Mouse (Mus musculus): Measurements from ENCODE around the gene Msi2. TPM values are rescaled to one million over a fixed set of nuclear protein-coding genes. Genes with fewer than 3 reads are reported as not detected.

Gene Msi2
- polyA plus RNA-seq, 1 experiment from 2014 or later: 33.1 TPM

DNA sequence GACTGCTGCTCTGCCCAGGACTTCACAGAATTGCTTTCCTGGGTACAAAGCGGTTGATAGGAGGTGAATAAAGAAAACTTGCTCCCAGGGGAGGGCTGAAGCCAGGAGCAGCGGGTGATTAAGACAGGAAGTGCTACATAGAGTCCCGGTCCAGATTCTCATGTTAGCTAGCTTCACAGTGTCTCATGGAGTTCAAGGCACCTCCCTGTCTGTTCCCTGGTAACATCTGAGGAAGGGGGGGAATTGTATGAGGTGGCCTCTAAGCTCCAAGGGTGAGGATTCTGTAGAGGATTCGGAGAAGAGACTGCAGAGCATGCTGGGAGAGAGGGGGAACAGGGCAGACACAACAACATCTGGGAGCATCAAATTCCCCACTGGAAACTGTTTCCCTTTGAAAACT is 233.2 kb downstream of the Msi2 start:
- DNase-seq (no peak), ATAC-seq (ENCODE audit: low FRiP score, low TSS enrichment) (no peak)
- Histone ChIP-seq H3K27me3 (ENCODE audit: control insufficient read depth, insufficient read depth, low read length) (no peaks in the 10 kb centered on the region), H3K36me3 (ENCODE audit: control insufficient read depth, insufficient read depth, low read length) (no peaks in the 10 kb centered on the region), H3K4me1 (ENCODE audit: control insufficient read depth, insufficient read depth, low read length) (peaks cover 78% of the 10 kb centered on the region), H3K27ac (replicated peaks; ENCODE audit: low read depth, low read length) (peak overlapping the region; percentile 64), H3K4me2 (ENCODE audit: low read length) (0 out of 2 replicates have a peak overlapping the region, but pooled peaks have one; percentile 4), H3K9ac (replicated peaks; ENCODE audit: low read length) (no peak overlapping the region), H3K4me3 (replicated peaks; ENCODE audit: low read depth, low read length) (no peak overlapping the region), H3K9me3 (ENCODE audit: control insufficient read depth, low read length) (no peaks in the 10 kb centered on the region)
- 15% methylated on average over 4 of the region's 4 CpGs for WGBS

DNA sequence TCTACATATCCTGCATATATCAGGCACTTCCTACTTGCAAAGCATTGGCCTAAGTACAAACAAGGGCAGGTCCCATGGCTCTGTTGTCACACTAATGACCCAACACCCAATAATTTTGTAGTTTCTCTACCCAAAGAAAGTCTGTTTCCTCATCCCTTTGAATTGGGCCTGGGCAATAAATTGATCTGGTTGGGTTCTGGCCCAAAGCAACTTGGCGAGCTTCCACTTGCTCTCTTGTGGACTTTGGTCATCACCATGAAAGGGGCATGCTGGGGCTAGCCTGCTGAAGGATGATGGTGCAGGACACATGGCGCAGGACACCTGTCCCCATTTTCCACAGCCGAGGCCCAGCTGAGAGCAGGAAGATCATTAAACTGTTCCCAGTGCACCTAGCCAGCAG is 234.3 kb downstream of the Msi2 start:
- 91% methylated on average over 3 of the region's 3 CpGs for WGBS
- H3K9me3 ChIP-seq (ENCODE audit: control insufficient read depth, low read length): no peaks in the 10 kb centered on the region
- no peak for ATAC-seq (ENCODE audit: low FRiP score, low TSS enrichment)

DNA sequence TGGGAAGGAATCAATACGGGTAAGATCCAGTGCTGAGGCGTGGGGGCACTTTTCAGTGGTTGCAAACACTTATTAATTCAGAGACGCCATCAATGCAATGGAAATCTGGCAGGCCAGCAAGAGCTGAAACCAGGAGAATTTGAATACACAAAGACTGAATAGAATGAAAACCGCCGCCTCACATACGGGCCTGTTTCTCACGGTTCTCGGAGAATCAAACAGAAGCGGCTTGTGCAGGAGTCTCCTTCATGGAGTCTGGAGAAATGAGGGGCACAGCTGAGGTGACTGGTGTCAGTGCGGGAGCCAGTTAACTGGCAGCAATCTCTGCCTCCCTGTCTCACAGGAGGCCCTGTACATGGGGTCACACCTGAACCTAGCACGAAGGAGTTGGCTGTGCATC is 235.7 kb downstream of the Msi2 start:
- no peak overlapping the region; the same call in 1 of the 2 replicates for H3K9ac ChIP-seq (replicated peaks; ENCODE audit: low read length)
- no peak overlapping the region for H3K4me3 ChIP-seq (replicated peaks; ENCODE audit: low read depth, low read length)
- no peaks in the 10 kb centered on the region for H3K27me3 ChIP-seq (ENCODE audit: control insufficient read depth, insufficient read depth, low read length)
- H3K36me3 ChIP-seq (ENCODE audit: control insufficient read depth, insufficient read depth, low read length): no peaks in the 10 kb centered on the region
- WGBS: 5% methylated on average over 11 of the region's 11 CpGs
- H3K4me1 ChIP-seq (ENCODE audit: control insufficient read depth, insufficient read depth, low read length): peaks cover 74% of the 10 kb centered on the region
- no peak; the same call in 1 of the 2 replicates for ATAC-seq (ENCODE audit: low FRiP score, low TSS enrichment)
- no peaks in the 10 kb centered on the region for H3K9me3 ChIP-seq (ENCODE audit: control insufficient read depth, low read length)
- H3K4me2 ChIP-seq (ENCODE audit: low read length): peak overlapping the region; percentile 12; the same call in 1 of the 2 replicates
- DNase-seq: peak; percentile 80
- H3K27ac ChIP-seq (replicated peaks; ENCODE audit: low read depth, low read length): peak overlapping the region; percentile 91

More for the DNA sequence above, 234.3 kb downstream of the Msi2 start:
- DNase-seq: no peak
- H3K4me2 ChIP-seq (ENCODE audit: low read length): no peak overlapping the region
- H3K27ac ChIP-seq (replicated peaks; ENCODE audit: low read depth, low read length): peak overlapping the region; percentile 64
- H3K4me3 ChIP-seq (replicated peaks; ENCODE audit: low read depth, low read length): no peak overlapping the region
- no peaks in the 10 kb centered on the region for H3K27me3 ChIP-seq (ENCODE audit: control insufficient read depth, insufficient read depth, low read length)
- H3K9ac ChIP-seq (replicated peaks; ENCODE audit: low read length): no peak overlapping the region
- H3K4me1 ChIP-seq (ENCODE audit: control insufficient read depth, insufficient read depth, low read length): peaks cover 78% of the 10 kb centered on the region
- no peaks in the 10 kb centered on the region for H3K36me3 ChIP-seq (ENCODE audit: control insufficient read depth, insufficient read depth, low read length)

DNA sequence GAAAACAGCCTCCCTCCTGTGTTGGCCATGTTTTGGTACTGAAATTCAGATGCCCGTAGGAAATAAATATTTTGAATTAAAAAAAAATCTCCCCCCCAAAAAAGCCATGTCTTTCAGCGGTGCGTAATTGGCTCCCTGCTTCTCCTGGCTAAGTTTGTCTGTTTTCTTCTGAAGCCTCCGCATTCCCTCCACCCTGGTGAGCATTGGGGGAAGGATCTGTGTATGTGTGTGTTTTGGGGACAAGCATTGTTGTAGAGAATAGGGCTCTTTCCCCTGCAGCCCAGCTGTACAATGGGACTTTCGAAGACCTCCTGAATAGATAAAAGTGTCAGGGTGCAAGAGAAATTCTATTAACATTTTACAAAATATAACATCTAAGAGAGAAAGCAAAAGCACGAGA is 236.1 kb downstream of the Msi2 start:
- no peak overlapping the region; the same call in 1 of the 2 replicates for H3K9ac ChIP-seq (replicated peaks; ENCODE audit: low read length)
- peak overlapping the region; percentile 91 for H3K27ac ChIP-seq (replicated peaks; ENCODE audit: low read depth, low read length)
- H3K36me3 ChIP-seq (ENCODE audit: control insufficient read depth, insufficient read depth, low read length): no peaks in the 10 kb centered on the region
- ATAC-seq (ENCODE audit: low FRiP score, low TSS enrichment) (peak; percentile 53; the same call in 1 of the 2 replicates), DNase-seq (peak; percentile 61)
- no peaks in the 10 kb centered on the region for H3K9me3 ChIP-seq (ENCODE audit: control insufficient read depth, low read length)
- H3K27me3 ChIP-seq (ENCODE audit: control insufficient read depth, insufficient read depth, low read length): no peaks in the 10 kb centered on the region
- H3K4me3 ChIP-seq (replicated peaks; ENCODE audit: low read depth, low read length): no peak overlapping the region
- WGBS: 4% methylated on average over 6 of the region's 6 CpGs
- H3K4me1 ChIP-seq (ENCODE audit: control insufficient read depth, insufficient read depth, low read length): peaks cover 74% of the 10 kb centered on the region
- H3K4me2 ChIP-seq (ENCODE audit: low read length): peak overlapping the region; percentile 12; the same call in 1 of the 2 replicates

DNA sequence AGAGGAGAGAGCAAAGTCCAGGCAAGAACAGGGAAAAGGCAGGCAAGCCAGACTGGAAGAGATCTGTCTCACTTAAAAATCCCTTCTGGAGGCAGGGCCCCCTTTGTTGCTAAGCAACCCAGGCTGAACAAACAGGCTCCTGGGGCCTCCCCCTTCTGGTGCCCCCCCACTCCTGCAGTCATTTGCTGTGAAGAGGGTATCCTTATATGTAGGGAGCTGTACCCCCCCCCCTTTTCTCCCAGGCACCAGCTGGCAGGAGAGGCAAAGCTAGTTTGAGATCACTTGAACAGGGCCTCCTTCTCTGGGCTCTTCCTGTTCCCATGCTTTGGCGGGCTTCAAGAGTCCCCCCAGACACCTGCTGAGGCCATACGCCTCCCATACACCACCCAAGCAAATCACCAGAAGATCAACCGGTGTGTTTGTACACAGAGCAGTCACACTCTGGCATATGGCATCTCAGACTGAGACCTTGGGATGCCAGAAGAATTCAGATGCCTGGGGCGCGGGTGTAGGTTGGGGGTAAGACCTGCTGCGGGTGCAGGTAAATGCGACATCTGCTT is 236.6 kb downstream of the Msi2 start:
- peak overlapping the region; percentile 91 for H3K27ac ChIP-seq (replicated peaks; ENCODE audit: low read depth, low read length)
- no peaks in the 10 kb centered on the region for H3K36me3 ChIP-seq (ENCODE audit: control insufficient read depth, insufficient read depth, low read length)
- no peaks in the 10 kb centered on the region for H3K9me3 ChIP-seq (ENCODE audit: control insufficient read depth, low read length)
- no peak overlapping the region for H3K4me3 ChIP-seq (replicated peaks; ENCODE audit: low read depth, low read length)
- peak; percentile 88 for ATAC-seq (ENCODE audit: low FRiP score, low TSS enrichment)
- H3K4me2 ChIP-seq (ENCODE audit: low read length): peak overlapping the region; percentile 12
- WGBS: 11% methylated on average over 7 of the region's 7 CpGs
- no peak overlapping the region; the same call in 1 of the 2 replicates for H3K9ac ChIP-seq (replicated peaks; ENCODE audit: low read length)
- H3K27me3 ChIP-seq (ENCODE audit: control insufficient read depth, insufficient read depth, low read length): no peaks in the 10 kb centered on the region
- DNase-seq: peak; percentile 87
- peaks cover 74% of the 10 kb centered on the region for H3K4me1 ChIP-seq (ENCODE audit: control insufficient read depth, insufficient read depth, low read length)

DNA sequence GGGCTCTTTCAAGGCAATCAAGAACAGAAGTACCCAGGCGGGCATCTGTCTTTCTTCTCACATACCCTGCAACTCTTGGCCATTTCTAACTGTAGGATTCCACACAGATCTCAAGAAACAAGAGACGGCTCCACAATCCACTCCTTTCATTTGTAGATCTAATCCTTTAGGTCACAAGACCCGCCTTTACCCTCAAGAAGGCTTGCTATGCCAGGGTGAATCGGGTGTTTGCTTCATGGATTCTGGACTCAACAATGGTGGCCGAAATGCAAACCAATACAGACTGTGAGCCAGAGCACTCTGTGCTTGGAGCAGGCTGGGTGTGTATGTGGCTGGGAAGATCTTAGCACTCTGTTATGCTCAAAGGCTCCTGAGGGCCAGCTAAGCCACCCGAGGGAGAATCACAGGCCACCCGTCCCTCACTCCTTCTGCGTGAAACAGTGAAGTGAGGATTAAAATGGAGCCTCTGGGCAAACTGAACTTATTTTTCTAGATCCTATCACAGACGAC is 237.2 kb downstream of the Msi2 start:
- no peaks in the 10 kb centered on the region for H3K9me3 ChIP-seq (ENCODE audit: control insufficient read depth, low read length)
- no peaks in the 10 kb centered on the region for H3K27me3 ChIP-seq (ENCODE audit: control insufficient read depth, insufficient read depth, low read length)
- peak; percentile 32; the same call in 1 of the 2 replicates for ATAC-seq (ENCODE audit: low FRiP score, low TSS enrichment)
- no peaks in the 10 kb centered on the region for H3K36me3 ChIP-seq (ENCODE audit: control insufficient read depth, insufficient read depth, low read length)
- H3K9ac ChIP-seq (replicated peaks; ENCODE audit: low read length): no peak overlapping the region
- peaks cover 74% of the 10 kb centered on the region for H3K4me1 ChIP-seq (ENCODE audit: control insufficient read depth, insufficient read depth, low read length)
- DNase-seq: peak; percentile 43
- WGBS: 10% methylated on average over 9 of the region's 9 CpGs
- peak overlapping the region; percentile 12 for H3K4me2 ChIP-seq (ENCODE audit: low read length)
- peak overlapping the region; percentile 91 for H3K27ac ChIP-seq (replicated peaks; ENCODE audit: low read depth, low read length)
- H3K4me3 ChIP-seq (replicated peaks; ENCODE audit: low read depth, low read length): no peak overlapping the region

DNA sequence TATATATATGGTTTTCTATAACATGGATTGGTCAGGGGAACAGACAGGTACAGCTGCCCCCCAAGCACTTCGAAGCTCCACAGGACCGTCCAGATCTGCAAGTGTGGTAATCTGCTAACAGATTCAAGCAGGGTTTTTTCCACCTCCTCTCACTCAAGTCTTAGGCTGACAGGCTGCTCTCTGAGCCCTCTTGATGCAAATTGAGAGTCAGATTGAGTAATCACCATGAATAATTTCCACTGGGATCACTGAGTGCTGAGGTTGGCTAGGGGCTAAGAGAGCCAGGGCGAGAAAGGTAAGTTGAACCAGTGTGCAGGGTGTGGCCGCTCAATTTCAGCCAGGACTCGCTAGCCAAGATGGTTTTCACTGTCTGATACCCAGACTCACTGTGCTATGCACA is 238.8 kb downstream of the Msi2 start:
- H3K9ac ChIP-seq (replicated peaks; ENCODE audit: low read length): no peak overlapping the region; the same call in 1 of the 2 replicates

DNA sequence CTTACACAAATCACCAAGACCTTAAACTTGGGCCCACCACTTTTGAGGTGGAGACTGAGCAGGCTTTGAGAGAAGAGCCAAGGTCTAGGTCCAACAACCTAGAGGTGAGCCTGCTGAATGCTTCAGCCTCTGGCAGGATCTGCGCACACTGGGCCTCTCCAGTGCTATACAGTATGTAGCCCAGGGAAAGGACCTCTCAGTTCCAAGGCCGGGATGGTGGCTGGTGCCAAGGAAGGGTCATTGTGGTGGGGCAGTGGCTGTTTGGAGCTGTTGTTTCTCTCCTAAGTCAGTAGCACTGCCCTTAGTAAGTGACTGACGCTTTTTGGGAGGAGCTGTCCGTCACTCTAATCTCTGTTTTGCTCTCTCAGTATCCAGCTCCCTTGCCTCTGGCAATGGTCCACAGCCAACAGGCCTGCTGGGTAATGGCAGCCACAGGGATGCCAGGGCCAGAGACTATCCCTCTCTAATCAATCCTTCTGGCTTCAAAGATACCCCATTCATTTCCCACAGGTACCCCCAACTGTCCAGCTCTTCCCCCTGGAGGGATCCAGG is 243.3 kb downstream of the Msi2 start:
- no peak overlapping the region for H3K4me3 ChIP-seq (replicated peaks; ENCODE audit: low read depth, low read length)
- no peaks in the 10 kb centered on the region for H3K9me3 ChIP-seq (ENCODE audit: control insufficient read depth, low read length)
- no peaks in the 10 kb centered on the region for H3K27me3 ChIP-seq (ENCODE audit: control insufficient read depth, insufficient read depth, low read length)
- 55% methylated on average over 4 of the region's 4 CpGs for WGBS
- no peaks in the 10 kb centered on the region for H3K36me3 ChIP-seq (ENCODE audit: control insufficient read depth, insufficient read depth, low read length)
- no peak overlapping the region for H3K9ac ChIP-seq (replicated peaks; ENCODE audit: low read length)
- ATAC-seq (ENCODE audit: low FRiP score, low TSS enrichment) (no peak), DNase-seq (peak; percentile 66)
- H3K4me1 ChIP-seq (ENCODE audit: control insufficient read depth, insufficient read depth, low read length): peaks cover 60% of the 10 kb centered on the region
- no peak overlapping the region for H3K4me2 ChIP-seq (ENCODE audit: low read length)
- H3K27ac ChIP-seq (replicated peaks; ENCODE audit: low read depth, low read length): peak overlapping the region; percentile 53

More for the DNA sequence above, 238.8 kb downstream of the Msi2 start:
- WGBS: 45% methylated on average over 5 of the region's 5 CpGs
- Histone ChIP-seq H3K9me3 (ENCODE audit: control insufficient read depth, low read length) (no peaks in the 10 kb centered on the region), H3K4me3 (replicated peaks; ENCODE audit: low read depth, low read length) (no peak overlapping the region), H3K27me3 (ENCODE audit: control insufficient read depth, insufficient read depth, low read length) (no peaks in the 10 kb centered on the region), H3K4me1 (ENCODE audit: control insufficient read depth, insufficient read depth, low read length) (peaks cover 74% of the 10 kb centered on the region), H3K36me3 (ENCODE audit: control insufficient read depth, insufficient read depth, low read length) (no peaks in the 10 kb centered on the region), H3K4me2 (ENCODE audit: low read length) (no peak overlapping the region), H3K27ac (replicated peaks; ENCODE audit: low read depth, low read length) (peak overlapping the region; percentile 91)
- peak; percentile 51 for DNase-seq
- ATAC-seq (ENCODE audit: low FRiP score, low TSS enrichment): no peak

DNA sequence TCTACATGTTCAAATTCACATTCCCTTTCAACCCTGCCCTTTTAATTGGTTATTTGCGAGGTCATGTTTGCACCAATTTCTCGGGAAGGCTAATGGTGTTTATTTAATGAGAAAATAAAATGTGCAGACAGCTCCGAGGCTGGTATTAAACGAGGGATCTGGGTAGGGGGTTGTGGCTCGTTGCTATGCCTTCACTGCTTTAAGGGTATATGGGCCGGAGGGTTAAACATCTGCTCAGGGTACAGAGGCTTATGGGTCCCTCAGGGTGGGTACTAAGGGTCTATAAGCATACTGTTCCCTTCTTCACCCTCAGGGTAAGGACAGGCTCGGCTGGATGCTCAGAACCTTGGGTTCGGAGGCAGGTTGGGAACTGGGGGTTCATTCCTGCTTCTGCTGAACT is 245.6 kb downstream of the Msi2 start:
- no peak overlapping the region for H3K4me2 ChIP-seq (ENCODE audit: low read length)
- H3K27me3 ChIP-seq (ENCODE audit: control insufficient read depth, insufficient read depth, low read length): no peaks in the 10 kb centered on the region
- H3K9me3 ChIP-seq (ENCODE audit: control insufficient read depth, low read length): no peaks in the 10 kb centered on the region
- no peak overlapping the region for H3K4me3 ChIP-seq (replicated peaks; ENCODE audit: low read depth, low read length)
- WGBS: 35% methylated on average over 8 of the region's 8 CpGs
- no peaks in the 10 kb centered on the region for H3K36me3 ChIP-seq (ENCODE audit: control insufficient read depth, insufficient read depth, low read length)
- DNase-seq: no peak
- peak overlapping the region; percentile 63 for H3K27ac ChIP-seq (replicated peaks; ENCODE audit: low read depth, low read length)
- H3K9ac ChIP-seq (replicated peaks; ENCODE audit: low read length): no peak overlapping the region
- H3K4me1 ChIP-seq (ENCODE audit: control insufficient read depth, insufficient read depth, low read length): peaks cover 44% of the 10 kb centered on the region
- ATAC-seq (ENCODE audit: low FRiP score, low TSS enrichment): no peak
